Mouse (Mus musculus) heart, adult 2 months (tissue): ENCODE measurements around the gene Cenpv.

Source experiments
- CTCF ChIP-seq: fragments of 200-600 bp; IDR thresholded peaks from 2 replicates; pipeline ENCODE4 v1.8.1; 2022; ENCODE audit warnings: antibody characterized with exemption, mild to moderate bottlenecking, moderate library complexity
- POLR2A ChIP-seq: fragments of 200-500 bp; IDR thresholded peaks from 2 replicates; pipeline ENCODE4 v1.6.1; 2011; ENCODE audit warnings: mild to moderate bottlenecking, low read depth, low read length, control low read depth; ENCODE audit not compliant: insufficient read depth

- TF ChIP-seq POLR2A: no peak
- peak; percentile 86 for TF ChIP-seq CTCF
Observed at GRCm38 (mm10) chr11:62496151-62496715, 42.8 kb downstream of the Cenpv start.
